Mouse (Mus musculus) gastrocnemius, postnatal 25 days (tissue): ENCODE data around the gene Git1. TPM values are rescaled to one million over a fixed set of nuclear protein-coding genes. Genes with fewer than 3 reads are reported as not detected.

ENCODE experiments used
- DNase-seq: peaks from one replicate; pipeline ENCODE4 v3.0.0; 2022
- total RNA-seq, 2 experiments: library from RNA; stranded (reverse); gene quantifications; 1 replicate in 1 of 2; 2 replicates in 1 of 2; pipeline ENCODE4 v1.2.3; 2021

Gene Git1
- total RNA-seq, 2 experiments from 2014 or later: 24.1 to 24.6 TPM

DNA sequence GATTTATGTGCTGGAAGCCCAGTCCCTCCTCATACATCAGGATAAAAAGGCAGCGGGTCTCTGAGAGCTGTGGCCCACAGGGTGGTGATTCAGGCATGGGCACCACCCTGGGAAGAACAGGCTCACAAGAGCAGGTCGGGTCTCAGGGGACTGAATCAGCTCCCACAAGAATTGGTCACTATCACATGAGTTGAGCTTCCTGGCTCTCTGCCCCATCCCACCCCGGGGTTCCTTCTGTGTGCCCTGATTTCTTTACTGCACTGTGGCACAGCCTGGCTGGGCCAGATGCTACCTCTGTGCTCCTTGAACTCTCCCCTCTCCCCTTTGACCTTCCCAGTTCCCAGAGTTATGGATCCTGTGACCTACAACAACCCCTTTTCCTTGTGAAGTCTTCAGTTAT is 10.3 kb upstream of the Git1 start:
- DNase-seq: no peak

DNA sequence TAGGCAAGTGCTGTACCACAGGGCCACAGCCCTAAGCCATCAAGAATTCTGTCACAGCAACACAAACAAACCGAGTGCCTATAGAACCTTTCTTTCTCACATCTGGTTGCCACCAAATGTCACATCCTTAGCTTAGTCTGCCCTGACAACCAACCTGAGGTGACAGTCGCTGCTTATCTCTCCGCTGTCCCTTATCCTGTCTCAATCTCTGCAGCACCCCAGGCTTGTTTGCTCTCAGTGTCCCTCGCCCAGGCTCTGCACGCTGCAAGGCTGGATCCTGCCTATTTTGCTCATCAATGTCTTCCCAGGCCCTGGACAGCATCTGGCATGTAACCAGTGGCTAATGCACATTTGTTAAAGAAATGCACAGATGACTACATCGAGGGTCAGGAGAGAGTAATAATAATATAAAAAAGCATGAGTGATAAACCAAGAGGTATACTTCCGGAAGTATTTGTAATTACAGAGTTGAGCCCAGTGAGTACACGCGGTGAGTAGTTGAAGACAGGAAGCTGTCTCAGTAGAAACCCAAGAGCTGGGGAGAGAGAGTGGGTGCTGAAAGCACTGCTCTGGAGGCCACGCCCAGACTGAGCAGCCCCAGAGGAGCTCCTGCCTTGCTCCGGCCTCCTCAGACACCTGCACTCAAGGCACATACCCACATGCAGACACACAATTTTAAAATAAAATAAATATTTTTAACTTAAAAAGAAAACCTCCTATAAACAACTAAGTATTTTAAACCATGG is 9.7 kb upstream of the Git1 start:
- no peak for DNase-seq

GRCm38 (mm10) chr11:77485229-77485628 is 8.1 kb upstream of the Git1 start:
- no peak for DNase-seq

- peak; percentile 7 for DNase-seq
Measured at GRCm38 (mm10) chr11:77486798-77487197, 6.6 kb upstream of the Git1 start.

GRCm38 (mm10) chr11:77488771-77489581 is 4.4 kb upstream of the Git1 start:
- peak; percentile 16 for DNase-seq

DNA sequence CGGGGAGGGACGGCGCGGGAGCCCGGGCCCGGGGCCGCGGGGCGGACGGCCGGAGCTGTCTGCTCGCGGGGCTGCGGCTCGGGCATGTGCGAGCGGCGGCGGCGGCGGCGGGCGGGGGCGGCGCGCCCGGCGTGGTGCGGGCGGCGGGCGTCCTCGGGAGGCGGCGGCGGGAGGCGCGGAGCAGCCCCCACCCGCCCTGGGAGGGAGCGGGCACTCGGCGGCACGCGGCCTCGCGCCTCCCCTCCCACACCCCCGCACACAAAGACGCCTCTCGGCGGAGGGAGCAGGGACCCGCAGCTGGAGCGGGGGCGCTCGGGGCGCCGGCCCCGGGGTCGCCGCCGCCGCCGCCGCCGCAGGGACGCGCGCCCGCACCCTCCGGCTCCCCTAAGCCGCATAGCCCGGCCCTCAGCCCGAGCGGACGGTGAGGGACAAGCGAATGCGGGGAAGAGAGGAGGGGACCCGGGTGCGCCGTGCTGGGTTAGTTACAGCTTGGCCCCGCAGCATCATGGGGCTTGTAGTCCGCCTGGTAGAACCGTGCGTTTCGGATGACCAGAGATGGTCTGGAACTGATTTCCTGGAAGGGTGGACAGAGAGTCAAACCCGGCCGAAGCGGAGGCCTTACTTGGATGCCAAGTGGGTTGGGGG is 3.6 kb upstream of the Git1 start, which contains the start of gene Ankrd13b:
Gene Ankrd13b (minus strand): TSS at position 88 of the 645 bp plus-strand sequence.
- DNase-seq: peak; percentile 70

GRCm38 (mm10) chr11:77490451-77490850 is 2.9 kb upstream of the Git1 start:
- DNase-seq: peak; percentile 6

GRCm38 (mm10) chr11:77491123-77491501 is 2.2 kb upstream of the Git1 start:
- DNase-seq: peak; percentile 85

- peak; percentile 75 for DNase-seq
Measured at GRCm38 (mm10) chr11:77491502-77492291, 1.7 kb upstream of the Git1 start.

- DNase-seq: peak; percentile 34
Measured at GRCm38 (mm10) chr11:77492311-77492871, 971 bp upstream of the Git1 start.

DNA sequence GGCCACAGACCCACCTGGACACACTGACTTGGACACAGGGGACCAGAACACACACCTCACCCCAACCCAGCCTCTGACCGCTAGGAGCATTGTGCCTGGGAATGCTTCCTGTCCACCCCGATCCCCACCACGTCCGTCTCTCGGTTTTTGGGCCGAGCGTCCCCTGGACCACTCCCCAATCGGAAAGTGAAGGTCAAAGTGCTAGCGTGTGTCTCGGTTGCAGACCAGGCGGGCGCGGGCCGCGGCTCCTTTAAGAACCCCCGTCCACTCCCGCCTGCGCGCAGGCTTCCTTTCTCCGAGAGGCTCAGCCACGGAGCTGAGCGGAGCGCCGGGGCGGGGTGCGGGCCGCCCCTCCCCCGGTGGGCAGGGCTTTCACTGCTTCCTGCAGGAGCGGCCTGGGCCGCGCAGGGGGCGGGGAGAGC is 440 bp upstream of the Git1 start:
- DNase-seq: peak; percentile 97

DNA sequence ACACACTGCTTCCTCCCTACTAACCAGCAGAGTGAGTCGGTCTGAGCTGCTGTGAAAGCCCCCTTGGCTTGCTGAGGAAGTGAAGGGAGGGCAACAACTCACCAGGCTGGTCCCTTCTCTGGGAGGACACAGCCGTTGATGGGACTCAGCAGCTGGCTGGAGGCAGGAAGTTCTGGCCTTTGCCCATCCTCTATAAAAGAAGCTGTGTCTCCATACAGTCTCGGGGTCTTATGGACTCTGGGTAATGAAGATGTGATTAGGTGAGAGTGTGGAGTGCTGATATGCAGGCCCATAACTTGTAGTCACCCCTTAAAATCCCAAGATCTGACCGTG is 948 bp downstream of the Git1 start:
- no peak for DNase-seq

- DNase-seq: no peak
Measured at GRCm38 (mm10) chr11:77494782-77495181, 1.4 kb downstream of the Git1 start.

GRCm38 (mm10) chr11:77495507-77495906 is 2.1 kb downstream of the Git1 start:
- DNase-seq: no peak

GRCm38 (mm10) chr11:77497341-77497756 is 4.0 kb downstream of the Git1 start:
- peak; percentile 76 for DNase-seq

- DNase-seq: peak; percentile 30
Measured at GRCm38 (mm10) chr11:77497851-77498250, 4.5 kb downstream of the Git1 start.

GRCm38 (mm10) chr11:77498261-77499139 is 5.1 kb downstream of the Git1 start:
- DNase-seq: no peak

DNA sequence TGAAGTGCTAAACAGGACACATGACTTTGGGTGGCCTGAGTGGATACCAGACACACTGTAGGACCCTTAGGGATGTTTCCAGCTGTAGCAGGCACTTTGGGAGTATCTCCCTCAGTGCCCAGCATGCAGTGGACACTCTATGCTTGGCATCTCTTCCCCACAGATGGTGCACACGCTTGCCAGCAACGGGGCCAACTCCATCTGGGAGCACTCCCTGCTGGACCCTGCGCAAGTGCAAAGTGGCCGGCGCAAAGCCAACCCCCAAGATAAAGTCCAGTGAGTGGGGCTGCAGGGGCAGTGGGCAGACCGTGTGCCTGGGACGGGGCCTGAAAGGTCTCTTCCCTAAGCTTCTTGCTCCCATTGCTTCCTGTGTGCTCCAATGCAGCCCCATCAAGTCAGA is 6.0 kb downstream of the Git1 start:
- peak; percentile 25 for DNase-seq

DNA sequence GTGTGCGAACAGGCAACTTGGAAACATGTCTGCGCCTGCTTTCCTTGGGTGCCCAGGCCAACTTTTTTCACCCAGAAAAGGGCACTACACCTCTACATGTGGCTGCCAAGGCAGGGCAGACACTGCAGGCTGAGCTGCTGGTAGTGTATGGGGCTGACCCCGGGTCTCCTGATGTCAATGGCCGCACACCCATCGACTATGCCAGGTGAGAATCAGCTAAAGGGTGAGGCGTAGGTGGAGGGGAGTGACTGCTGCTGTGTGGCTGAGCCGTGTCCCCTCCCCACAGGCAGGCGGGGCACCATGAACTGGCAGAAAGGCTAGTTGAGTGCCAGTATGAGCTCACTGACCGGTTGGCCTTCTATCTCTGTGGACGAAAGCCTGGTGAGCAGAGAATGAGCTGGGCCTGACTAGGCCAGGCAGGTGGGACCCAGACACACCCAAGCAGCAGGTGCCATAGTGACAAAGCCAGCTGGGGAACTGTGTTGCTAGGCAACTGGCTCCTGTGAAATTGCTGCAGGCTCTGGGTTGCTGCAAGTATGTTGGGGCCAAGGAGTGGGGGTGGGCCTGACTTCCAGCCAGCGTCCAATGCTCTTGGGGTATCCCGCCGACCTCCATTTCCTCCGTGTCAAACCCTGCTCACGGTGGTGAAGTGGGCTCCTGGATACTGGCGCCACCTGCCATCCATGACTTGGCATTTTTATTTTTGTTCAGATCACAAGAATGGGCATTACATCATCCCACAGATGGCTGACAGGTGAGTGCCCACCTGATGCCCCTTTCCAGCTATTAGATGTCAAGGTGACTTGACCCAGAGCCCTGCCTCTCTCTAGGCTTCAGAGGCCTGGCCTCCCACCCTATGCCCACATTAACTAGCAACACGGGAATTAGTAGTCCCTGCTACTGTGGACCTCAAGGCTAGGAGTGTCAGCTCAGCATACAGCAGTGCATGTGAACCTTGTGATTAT is 7.3 kb downstream of the Git1 start:
- DNase-seq: no peak

DNA sequence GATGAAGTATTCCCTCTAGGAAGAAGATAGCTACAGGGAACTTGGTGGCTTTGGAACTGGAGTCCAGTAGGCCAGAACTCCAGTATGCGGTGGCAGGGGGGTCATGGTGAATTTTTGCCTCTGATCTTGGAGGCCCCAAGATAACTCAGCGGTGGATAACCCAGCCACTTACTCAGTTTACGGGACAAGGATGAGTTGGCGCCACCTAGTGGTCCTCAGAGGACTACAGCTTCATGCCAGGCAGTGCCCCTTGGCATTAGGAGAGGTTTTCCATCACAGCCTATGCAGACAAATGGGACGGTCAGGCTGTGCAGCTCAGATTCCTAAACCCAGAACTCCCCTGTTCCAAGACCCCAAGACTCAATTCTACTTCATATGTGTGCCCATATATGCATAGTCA is 8.0 kb downstream of the Git1 start:
- DNase-seq: peak; percentile 69
